Mouse (Mus musculus): ENCODE results near the gene Olfr578. TPM values are rescaled to one million over a fixed set of nuclear protein-coding genes. Genes with fewer than 3 reads are reported as not detected.

The Olfr578 gene
- not detected in 2 replicates for polyA plus RNA-seq (2016; fragmentation: Nextera tagmentation; extraction: Ambion mirVana)

- no peak within 1 kb of the TSS for H3K4me2 ChIP-seq
- H3K36me3 ChIP-seq: no peaks in the 10 kb centered on the region
- no peak within 1 kb of the TSS for H3K4me3 ChIP-seq
- no peaks in the 10 kb centered on the region for H3K9me3 ChIP-seq (replicated peaks)
- H3K4me1 ChIP-seq (replicated peaks): no peaks in the 10 kb centered on the region
- H3K27me3 ChIP-seq (replicated peaks): no peaks in the 10 kb centered on the region
- 39% methylated on average over 3 of the region's 3 CpGs for WGBS
- H3K27ac ChIP-seq (ENCODE audit: poor library complexity, severe bottlenecking): no peak within 1 kb of the TSS
- ATAC-seq (ENCODE audit: insufficient number of reproducible peaks, low FRiP score): no peak
- no peak within 1 kb of the TSS for H3K9ac ChIP-seq
These were observed at the start of gene Olfr578 for GRCm38 (mm10) chr7:102989224-102989623. TSS of gene Olfr578 (minus strand) at chr7:102989324.

- H3K4me1 ChIP-seq (replicated peaks): no peaks in the 10 kb centered on the region
- H3K36me3 ChIP-seq: no peaks in the 10 kb centered on the region
- no peak within 1 kb of the TSS for H3K27ac ChIP-seq (ENCODE audit: poor library complexity, severe bottlenecking)
- H3K27me3 ChIP-seq (replicated peaks): no peaks in the 10 kb centered on the region
- H3K9me3 ChIP-seq (replicated peaks): no peaks in the 10 kb centered on the region
- ATAC-seq (ENCODE audit: insufficient number of reproducible peaks, low FRiP score): no peak
- no peak within 1 kb of the TSS for H3K4me2 ChIP-seq
- no peak within 1 kb of the TSS for H3K9ac ChIP-seq
- H3K4me3 ChIP-seq: no peak within 1 kb of the TSS
These were observed 48.6 kb upstream of the Olfr578 start, which contains the start of gene Olfr582 for GRCm38 (mm10) chr7:103037724-103038123. TSS of gene Olfr582 (plus strand) at chr7:103038024.

- Histone ChIP-seq H3K27me3 (replicated peaks) (no peaks in the 10 kb centered on the region), H3K36me3 (no peaks in the 10 kb centered on the region), H3K4me3 (no peak within 1 kb of the TSS), H3K27ac (ENCODE audit: poor library complexity, severe bottlenecking) (no peak within 1 kb of the TSS), H3K9ac (no peak within 1 kb of the TSS), H3K9me3 (replicated peaks) (no peaks in the 10 kb centered on the region), H3K4me1 (replicated peaks) (no peaks in the 10 kb centered on the region), H3K4me2 (no peak within 1 kb of the TSS)
- ATAC-seq (ENCODE audit: insufficient number of reproducible peaks, low FRiP score): no peak
- 75% methylated on average over 2 of the region's 2 CpGs for WGBS
These were observed 13.3 kb downstream of the Olfr578 start, which contains the start of gene Olfr577 for GRCm38 (mm10) chr7:102975843-102976242. TSS of gene Olfr577 (minus strand) at chr7:102975943.

GRCm38 (mm10) chr7:102974399-102974798 lies 14.7 kb downstream of the Olfr578 start:
- Histone ChIP-seq H3K9ac (no peak overlapping the region), H3K4me1 (replicated peaks) (no peaks in the 10 kb centered on the region), H3K36me3 (no peaks in the 10 kb centered on the region), H3K9me3 (replicated peaks) (no peaks in the 10 kb centered on the region), H3K27me3 (replicated peaks) (no peaks in the 10 kb centered on the region), H3K4me3 (no peak overlapping the region), H3K27ac (ENCODE audit: poor library complexity, severe bottlenecking) (no peak overlapping the region), H3K4me2 (no peak overlapping the region)
- WGBS: 53% methylated on average over 1 of the region's 1 CpGs
- no peak for ATAC-seq (ENCODE audit: insufficient number of reproducible peaks, low FRiP score)

- H3K36me3 ChIP-seq: no peaks in the 10 kb centered on the region
- no peak within 1 kb of the TSS for H3K9ac ChIP-seq
- H3K4me1 ChIP-seq (replicated peaks): 0 out of 2 replicates have a peak, but pooled peaks cover 6% of the 10 kb centered on the region
- no peak within 1 kb of the TSS for H3K27ac ChIP-seq (ENCODE audit: poor library complexity, severe bottlenecking)
- no peak for ATAC-seq (ENCODE audit: insufficient number of reproducible peaks, low FRiP score)
- H3K27me3 ChIP-seq (replicated peaks): no peaks in the 10 kb centered on the region
- H3K9me3 ChIP-seq (replicated peaks): no peaks in the 10 kb centered on the region
- no peak within 1 kb of the TSS for H3K4me3 ChIP-seq
- 4% methylated on average over 2 of the region's 2 CpGs for WGBS
- no peak within 1 kb of the TSS for H3K4me2 ChIP-seq
These were observed 26.8 kb downstream of the Olfr578 start, which contains the start of gene Olfr576 for GRCm38 (mm10) chr7:102962360-102962759. TSS of gene Olfr576 (plus strand) at chr7:102962660.

GRCm38 (mm10) chr7:102958593-102958992 lies 30.5 kb downstream of the Olfr578 start, which contains the start of gene Olfr575:
TSS of gene Olfr575 (minus strand) at chr7:102958775.
- WGBS: 24% methylated on average over 1 of the region's 1 CpGs
- H3K36me3 ChIP-seq: no peaks in the 10 kb centered on the region
- 0 out of 2 replicates have a peak, but pooled peaks cover 3% of the 10 kb centered on the region for H3K4me1 ChIP-seq (replicated peaks)
- no peak within 1 kb of the TSS for H3K9ac ChIP-seq
- no peak within 1 kb of the TSS for H3K4me3 ChIP-seq
- H3K4me2 ChIP-seq: no peak within 1 kb of the TSS
- H3K27ac ChIP-seq (ENCODE audit: poor library complexity, severe bottlenecking): no peak within 1 kb of the TSS
- no peaks in the 10 kb centered on the region for H3K9me3 ChIP-seq (replicated peaks)
- peak; percentile 93 for ATAC-seq (ENCODE audit: insufficient number of reproducible peaks, low FRiP score)
- H3K27me3 ChIP-seq (replicated peaks): no peaks in the 10 kb centered on the region

GRCm38 (mm10) chr7:102958137-102958536 lies 31.0 kb downstream of the Olfr578 start:
- Histone ChIP-seq H3K4me2 (no peak overlapping the region), H3K4me1 (replicated peaks) (0 out of 2 replicates have a peak, but pooled peaks cover 3% of the 10 kb centered on the region), H3K9ac (no peak overlapping the region), H3K27me3 (replicated peaks) (no peaks in the 10 kb centered on the region), H3K36me3 (no peaks in the 10 kb centered on the region), H3K4me3 (no peak overlapping the region), H3K27ac (ENCODE audit: poor library complexity, severe bottlenecking) (no peak overlapping the region), H3K9me3 (replicated peaks) (no peaks in the 10 kb centered on the region)
- no peak for ATAC-seq (ENCODE audit: insufficient number of reproducible peaks, low FRiP score)
- 45% methylated on average over 3 of the region's 3 CpGs for WGBS

GRCm38 (mm10) chr7:102950732-102951131 lies 38.4 kb downstream of the Olfr578 start:
- ATAC-seq (ENCODE audit: insufficient number of reproducible peaks, low FRiP score): no peak
- WGBS: 67% methylated on average over 1 of the region's 1 CpGs

GRCm38 (mm10) chr7:102948167-102948566 lies 41.0 kb downstream of the Olfr578 start, which contains the start of gene Olfr574:
TSS of gene Olfr574 (plus strand) at chr7:102948467.
- H3K36me3 ChIP-seq: no peaks in the 10 kb centered on the region
- no peaks in the 10 kb centered on the region for H3K9me3 ChIP-seq (replicated peaks)
- no peak within 1 kb of the TSS for H3K9ac ChIP-seq
- no peak within 1 kb of the TSS for H3K27ac ChIP-seq (ENCODE audit: poor library complexity, severe bottlenecking)
- H3K4me1 ChIP-seq (replicated peaks): no peaks in the 10 kb centered on the region
- WGBS: 94% methylated on average over 1 of the region's 1 CpGs
- H3K4me2 ChIP-seq: no peak within 1 kb of the TSS
- ATAC-seq (ENCODE audit: insufficient number of reproducible peaks, low FRiP score): no peak
- H3K4me3 ChIP-seq: no peak within 1 kb of the TSS
- no peaks in the 10 kb centered on the region for H3K27me3 ChIP-seq (replicated peaks)

More at GRCm38 (mm10) chr7:102950732-102951131, 38.4 kb downstream of the Olfr578 start:
- Histone ChIP-seq H3K4me3 (no peak overlapping the region), H3K36me3 (no peaks in the 10 kb centered on the region), H3K4me1 (replicated peaks) (no peaks in the 10 kb centered on the region), H3K4me2 (no peak overlapping the region), H3K9me3 (replicated peaks) (no peaks in the 10 kb centered on the region), H3K27me3 (replicated peaks) (no peaks in the 10 kb centered on the region), H3K27ac (ENCODE audit: poor library complexity, severe bottlenecking) (no peak overlapping the region), H3K9ac (no peak overlapping the region)

- no peak overlapping the region for H3K27ac ChIP-seq (ENCODE audit: poor library complexity, severe bottlenecking)
- H3K4me3 ChIP-seq: no peak overlapping the region
- H3K4me1 ChIP-seq (replicated peaks): no peaks in the 10 kb centered on the region
- H3K27me3 ChIP-seq (replicated peaks): no peaks in the 10 kb centered on the region
- ATAC-seq (ENCODE audit: insufficient number of reproducible peaks, low FRiP score): peak; percentile 80; the same call in 1 of the 2 replicates
- no peaks in the 10 kb centered on the region for H3K36me3 ChIP-seq
- H3K9ac ChIP-seq: no peak overlapping the region
- no peaks in the 10 kb centered on the region for H3K9me3 ChIP-seq (replicated peaks)
- H3K4me2 ChIP-seq: no peak overlapping the region
- WGBS: 76% methylated on average over 1 of the region's 1 CpGs
These were observed 45.7 kb downstream of the Olfr578 start for GRCm38 (mm10) chr7:102943417-102943816.

GRCm38 (mm10) chr7:102942475-102942874 lies 46.6 kb downstream of the Olfr578 start, which contains the start of gene Olfr573-ps1:
TSS of gene Olfr573-ps1 (minus strand) at chr7:102942575.
- 82% methylated on average over 2 of the region's 2 CpGs for WGBS
- no peak for ATAC-seq (ENCODE audit: insufficient number of reproducible peaks, low FRiP score)

More at GRCm38 (mm10) chr7:102942475-102942874, 46.6 kb downstream of the Olfr578 start, which contains the start of gene Olfr573-ps1:
- Histone ChIP-seq H3K9ac (no peak within 1 kb of the TSS), H3K27ac (ENCODE audit: poor library complexity, severe bottlenecking) (no peak within 1 kb of the TSS), H3K4me1 (replicated peaks) (no peaks in the 10 kb centered on the region), H3K4me3 (no peak within 1 kb of the TSS), H3K4me2 (no peak within 1 kb of the TSS), H3K36me3 (no peaks in the 10 kb centered on the region), H3K9me3 (replicated peaks) (no peaks in the 10 kb centered on the region), H3K27me3 (replicated peaks) (no peaks in the 10 kb centered on the region)
